Mouse (Mus musculus) limb, embryonic 10.5 days (tissue): ENCODE measurements around the gene Mucl3. TPM values are rescaled to one million over a fixed set of nuclear protein-coding genes. Genes with fewer than 3 reads are reported as not detected.

ENCODE experiments used
- DNase-seq: peaks from one replicate; pipeline ENCODE4 v3.0.0-alpha.2; 2017; ENCODE audit warnings: low spot score
- H3K27ac ChIP-seq: fragments of 300-500 bp; sonication (generic); 2 replicates; pipeline ENCODE4 v1.5.1; 2016; ENCODE audit warnings: mild to moderate bottlenecking
- H3K27me3 ChIP-seq: fragments of 300-500 bp; sonication (generic); 2 replicates; pipeline ENCODE4 v1.6.1; 2016; ENCODE audit warnings: low read depth, mild to moderate bottlenecking; ENCODE audit not compliant: poor library complexity, severe bottlenecking
- H3K36me3 ChIP-seq: fragments of 300-500 bp; sonication (generic); 2 replicates; pipeline ENCODE4 v1.6.1; 2016; ENCODE audit warnings: mild to moderate bottlenecking, moderate library complexity
- H3K4me1 ChIP-seq: fragments of 300-500 bp; sonication (generic); 2 replicates; pipeline ENCODE4 v1.6.1; 2016
- H3K4me3 ChIP-seq: fragments of 300-500 bp; sonication (generic); 2 replicates; pipeline ENCODE4 v1.5.1; 2016; ENCODE audit warnings: mild to moderate bottlenecking, moderate library complexity
- H3K9me3 ChIP-seq: fragments of 300-500 bp; sonication (generic); replicated peaks from 2 replicates; pipeline ENCODE4 v1.6.1; 2016; ENCODE audit warnings: mild to moderate bottlenecking
- WGBS: fragments of 180-500 bp; shearing (Covaris S2); methylation state at CpG from one replicate; pipeline ENCODE4 v1.1.7; 2016; 5-methylcytosine and 5-hydroxymethylcytosine counted together
- polyA plus RNA-seq: library from polyadenylated mRNA; unstranded; fragments of >200 nt; fragmentation: Nextera tagmentation; extraction: Ambion mirVana; gene quantifications from 2 replicates; pipeline ENCODE4 v1.2.1, GENCODE M21; 2016

Gene Mucl3
- 0.08 and 0.24 TPM in 2 replicates for polyA plus RNA-seq

- 76% methylated on average over 13 of the region's 13 CpGs for WGBS
- Histone ChIP-seq H3K36me3 (no peaks in the 10 kb centered on the region), H3K4me1 (no peaks in the 10 kb centered on the region), H3K9me3 (no peaks in the 10 kb centered on the region), H3K27ac (no peak within 1 kb of the TSS), H3K4me3 (no peak within 1 kb of the TSS), H3K27me3 (peaks cover 13% of the 10 kb centered on the region; the same call in 1 of the 2 replicates)
- no peak for DNase-seq
Observed at GRCm38 (mm10) chr17:35643609-35644236, at the start of gene Mucl3. Gene Mucl3, minus strand, starts transcription at chr17:35643695.

- Histone ChIP-seq H3K4me1 (peaks cover 3% of the 10 kb centered on the region), H3K36me3 (peaks cover 61% of the 10 kb centered on the region), H3K4me3 (no peak overlapping the region), H3K9me3 (no peaks in the 10 kb centered on the region), H3K27me3 (peaks cover 8% of the 10 kb centered on the region), H3K27ac (no peak overlapping the region)
- WGBS = 82% methylated on average over 4 of the region's 4 CpGs
- no peak for DNase-seq
Observed at GRCm38 (mm10) chr17:35692368-35692767, 48.9 kb upstream of the Mucl3 start.

GRCm38 (mm10) chr17:35691811-35692210 is 48.3 kb upstream of the Mucl3 start:
- no peaks in the 10 kb centered on the region for H3K9me3 ChIP-seq
- peaks cover 67% of the 10 kb centered on the region for H3K36me3 ChIP-seq
- H3K27ac ChIP-seq = no peak overlapping the region
- H3K4me3 ChIP-seq = no peak overlapping the region
- H3K4me1 ChIP-seq = no peaks in the 10 kb centered on the region; the same call in 1 of the 2 replicates
- DNase-seq = no peak
- peaks cover 8% of the 10 kb centered on the region for H3K27me3 ChIP-seq
- WGBS = 81% methylated on average over 4 of the region's 4 CpGs

- H3K4me3 ChIP-seq = no peak overlapping the region
Observed at GRCm38 (mm10) chr17:35689936-35690645, 46.6 kb upstream of the Mucl3 start.

GRCm38 (mm10) chr17:35688347-35689175 is 45.1 kb upstream of the Mucl3 start:
- H3K27me3 ChIP-seq = peaks cover 23% of the 10 kb centered on the region
- H3K9me3 ChIP-seq = no peaks in the 10 kb centered on the region
- H3K4me1 ChIP-seq = peaks cover 4% of the 10 kb centered on the region; the same call in 1 of the 2 replicates
- H3K27ac ChIP-seq = no peak overlapping the region
- no peak for DNase-seq
- H3K4me3 ChIP-seq = no peak overlapping the region
- peaks cover 87% of the 10 kb centered on the region for H3K36me3 ChIP-seq
- WGBS = 83% methylated on average over 25 of the region's 25 CpGs

More at GRCm38 (mm10) chr17:35689936-35690645, 46.6 kb upstream of the Mucl3 start:
- peaks cover 4% of the 10 kb centered on the region; the same call in 1 of the 2 replicates for H3K4me1 ChIP-seq
- peaks cover 77% of the 10 kb centered on the region for H3K36me3 ChIP-seq
- H3K27me3 ChIP-seq = peaks cover 23% of the 10 kb centered on the region
- DNase-seq = no peak
- 92% methylated on average over 18 of the region's 18 CpGs for WGBS
- no peak overlapping the region for H3K27ac ChIP-seq
- H3K9me3 ChIP-seq = no peaks in the 10 kb centered on the region

GRCm38 (mm10) chr17:35685061-35685460 is 41.6 kb upstream of the Mucl3 start:
- WGBS = 76% methylated on average over 9 of the region's 9 CpGs
- no peak overlapping the region for H3K27ac ChIP-seq
- peaks cover 23% of the 10 kb centered on the region for H3K27me3 ChIP-seq
- H3K4me3 ChIP-seq = no peak overlapping the region
- peaks cover 76% of the 10 kb centered on the region for H3K36me3 ChIP-seq
- peaks cover 4% of the 10 kb centered on the region; the same call in 1 of the 2 replicates for H3K4me1 ChIP-seq
- no peaks in the 10 kb centered on the region for H3K9me3 ChIP-seq
- DNase-seq = no peak

GRCm38 (mm10) chr17:35681986-35682385 is 38.5 kb upstream of the Mucl3 start:
- H3K36me3 ChIP-seq = peaks cover 46% of the 10 kb centered on the region
- H3K27me3 ChIP-seq = peaks cover 18% of the 10 kb centered on the region
- H3K27ac ChIP-seq = no peak overlapping the region
- no peaks in the 10 kb centered on the region for H3K9me3 ChIP-seq
- WGBS = 90% methylated on average over 13 of the region's 13 CpGs
- no peak for DNase-seq
- peaks cover 4% of the 10 kb centered on the region; the same call in 1 of the 2 replicates for H3K4me1 ChIP-seq
- no peak overlapping the region for H3K4me3 ChIP-seq

- no peaks in the 10 kb centered on the region for H3K4me1 ChIP-seq
- no peaks in the 10 kb centered on the region for H3K9me3 ChIP-seq
- no peak for DNase-seq
- H3K36me3 ChIP-seq = peaks cover 34% of the 10 kb centered on the region
- WGBS = 43% methylated on average over 6 of the region's 6 CpGs
- no peak overlapping the region for H3K4me3 ChIP-seq
- peaks cover 4% of the 10 kb centered on the region for H3K27me3 ChIP-seq
- H3K27ac ChIP-seq = no peak overlapping the region
Observed at GRCm38 (mm10) chr17:35680591-35680990, 37.1 kb upstream of the Mucl3 start.

- H3K27ac ChIP-seq = peak within 1 kb of the TSS; percentile 82
- H3K27me3 ChIP-seq = no peaks in the 10 kb centered on the region
- WGBS = 3% methylated on average over 23 of the region's 23 CpGs
Observed at GRCm38 (mm10) chr17:35673416-35674035, 30.0 kb upstream of the Mucl3 start, which contains the start of gene Gtf2h4. Gene Gtf2h4, minus strand, starts transcription at chr17:35673739.

GRCm38 (mm10) chr17:35672527-35672926 is 29.0 kb upstream of the Mucl3 start:
- DNase-seq = no peak
- peak overlapping the region; percentile 86 for H3K4me3 ChIP-seq
- H3K27me3 ChIP-seq = no peaks in the 10 kb centered on the region
- H3K9me3 ChIP-seq = no peaks in the 10 kb centered on the region
- peaks cover 26% of the 10 kb centered on the region for H3K36me3 ChIP-seq
- H3K27ac ChIP-seq = no peak overlapping the region
- WGBS = 88% methylated on average over 6 of the region's 6 CpGs
- peaks cover 18% of the 10 kb centered on the region for H3K4me1 ChIP-seq

More at GRCm38 (mm10) chr17:35673416-35674035, 30.0 kb upstream of the Mucl3 start, which contains the start of gene Gtf2h4:
- H3K4me1 ChIP-seq = peaks cover 10% of the 10 kb centered on the region
- H3K9me3 ChIP-seq = no peaks in the 10 kb centered on the region
- DNase-seq = peak; percentile 81
- H3K36me3 ChIP-seq = peaks cover 26% of the 10 kb centered on the region
- H3K4me3 ChIP-seq = peak within 1 kb of the TSS; percentile 86

GRCm38 (mm10) chr17:35671846-35672245 is 28.4 kb upstream of the Mucl3 start:
- Histone ChIP-seq H3K27ac (no peak overlapping the region), H3K27me3 (no peaks in the 10 kb centered on the region), H3K9me3 (no peaks in the 10 kb centered on the region), H3K4me3 (no peak overlapping the region), H3K36me3 (peaks cover 26% of the 10 kb centered on the region), H3K4me1 (peaks cover 21% of the 10 kb centered on the region)
- DNase-seq = no peak
- 95% methylated on average over 6 of the region's 6 CpGs for WGBS

- Histone ChIP-seq H3K9me3 (no peaks in the 10 kb centered on the region), H3K27me3 (no peaks in the 10 kb centered on the region), H3K36me3 (peaks cover 38% of the 10 kb centered on the region), H3K27ac (no peak overlapping the region), H3K4me3 (no peak overlapping the region), H3K4me1 (peaks cover 30% of the 10 kb centered on the region)
- DNase-seq = no peak
- 95% methylated on average over 9 of the region's 9 CpGs for WGBS
Observed at GRCm38 (mm10) chr17:35669731-35670130, 26.2 kb upstream of the Mucl3 start.
